Mouse (Mus musculus) forebrain, embryonic 15.5 days (tissue): ENCODE data around the gene Methig1. TPM values are rescaled to one million over a fixed set of nuclear protein-coding genes. Genes with fewer than 3 reads are reported as not detected.
"Not testable (repeated sequence)": the region's sequence is repeated elsewhere in the genome, so short reads cannot be mapped to it uniquely, and the experiment has no call there.

Experiments
- ATAC-seq: fragments of 200-750 bp; cut with Nextera tagmentation; replicated peaks from 2 replicates; pipeline ENCODE4 v1.8.0; 2017; ENCODE audit warnings: mild to moderate bottlenecking, moderate TSS enrichment, moderate library complexity
- H3K27ac ChIP-seq: fragments of 300-500 bp; sonication (generic); replicated peaks from 2 replicates; pipeline ENCODE4 v1.5.1; 2015; ENCODE audit warnings: mild to moderate bottlenecking, inconsistent platforms
- H3K27me3 ChIP-seq: fragments of 300-500 bp; sonication (generic); 2 replicates; pipeline ENCODE4 v1.6.1; 2015; ENCODE audit warnings: inconsistent platforms
- H3K36me3 ChIP-seq: fragments of 300-500 bp; sonication (generic); 2 replicates; pipeline ENCODE4 v1.6.1; 2015; ENCODE audit warnings: mild to moderate bottlenecking, inconsistent platforms
- H3K4me1 ChIP-seq: fragments of 300-500 bp; sonication (generic); 2 replicates; pipeline ENCODE4 v1.6.1; 2015; ENCODE audit warnings: inconsistent platforms
- H3K4me2 ChIP-seq: fragments of 300-500 bp; sonication (generic); replicated peaks from 2 replicates; pipeline ENCODE4 v1.6.1; 2015; ENCODE audit warnings: mild to moderate bottlenecking, inconsistent platforms
- H3K4me3 ChIP-seq: fragments of 300-500 bp; sonication (generic); 2 replicates; pipeline ENCODE4 v1.5.1; 2015; ENCODE audit warnings: mild to moderate bottlenecking, inconsistent platforms
- H3K9ac ChIP-seq: fragments of 300-500 bp; sonication (generic); replicated peaks from 2 replicates; pipeline ENCODE4 v1.6.1; 2015; ENCODE audit warnings: mild to moderate bottlenecking, inconsistent platforms
- H3K9me3 ChIP-seq: fragments of 300-500 bp; sonication (generic); 2 replicates; pipeline ENCODE4 v1.6.1; 2016; ENCODE audit warnings: inconsistent platforms
- WGBS: fragments of 180-500 bp; shearing (Covaris S2); methylation state at CpG from one replicate; pipeline ENCODE4 v1.1.7; 2015; ENCODE audit warnings: mixed read lengths; 5-methylcytosine and 5-hydroxymethylcytosine counted together
- polyA plus RNA-seq: library from polyadenylated mRNA; unstranded; fragments of >200 nt; fragmentation: Nextera tagmentation; extraction: Ambion mirVana; gene quantifications from 2 replicates; pipeline ENCODE4 v1.2.1, GENCODE M21; 2015

Methig1 gene
- polyA plus RNA-seq, 1 experiment from 2014 or later = not detected

DNA sequence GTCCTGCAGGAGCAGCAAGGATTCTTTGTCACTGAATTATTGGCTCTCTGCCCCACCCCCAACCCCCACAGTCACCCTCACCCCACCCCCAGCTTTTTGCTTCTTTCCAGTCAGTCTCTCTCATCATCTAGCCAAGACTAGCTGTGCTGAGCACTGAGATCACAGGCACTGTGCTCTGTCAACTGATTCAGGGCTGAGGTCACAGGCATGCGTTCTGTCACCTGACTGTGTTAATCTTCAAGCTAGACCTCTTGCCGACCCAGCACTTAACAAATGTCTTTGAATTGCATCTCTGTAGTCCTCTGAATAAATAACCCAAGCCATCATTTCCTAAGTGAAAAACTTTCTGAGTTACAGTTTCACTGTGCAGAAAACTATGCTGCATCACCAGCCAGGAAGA lies 3.5 kb upstream of the Methig1 start:
- no peaks in the 10 kb centered on the region for H3K4me1 ChIP-seq
- H3K27me3 ChIP-seq = no peaks in the 10 kb centered on the region
- 63% methylated on average over 2 of the region's 2 CpGs for WGBS
- no peak overlapping the region for H3K4me3 ChIP-seq
- no peak overlapping the region for H3K9ac ChIP-seq
- ATAC-seq = no peak
- no peak overlapping the region for H3K4me2 ChIP-seq
- H3K27ac ChIP-seq = no peak overlapping the region
- no peaks in the 10 kb centered on the region for H3K36me3 ChIP-seq
- H3K9me3 ChIP-seq = no peaks in the 10 kb centered on the region

DNA sequence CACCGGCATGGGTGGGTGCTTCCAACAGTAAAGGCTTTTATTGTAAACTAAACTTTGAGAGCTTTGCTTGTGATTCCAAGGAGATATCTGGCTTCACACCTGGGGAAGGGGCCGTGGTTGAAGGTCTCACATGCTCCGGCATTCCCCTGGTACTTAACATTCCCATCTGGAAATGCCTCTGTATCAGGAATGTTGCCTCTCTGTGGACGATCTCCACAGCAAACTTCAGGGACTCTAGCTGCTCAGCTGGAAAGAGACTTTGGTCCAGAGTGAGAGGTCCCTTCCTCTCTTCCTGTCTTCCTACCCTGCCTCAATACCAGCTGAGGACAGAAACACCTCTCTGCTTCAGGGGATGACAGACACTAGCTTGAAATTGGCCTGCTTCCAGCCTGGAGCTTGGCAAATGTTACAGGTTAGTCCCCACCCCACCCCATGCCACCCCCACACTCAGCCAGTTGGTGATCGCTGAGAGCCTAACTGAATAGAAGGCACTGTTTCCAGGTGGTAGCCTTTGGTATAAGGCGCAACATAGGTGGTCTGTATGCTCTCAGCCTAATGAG lies 1.4 kb upstream of the Methig1 start:
- Histone ChIP-seq H3K4me1 (no peaks in the 10 kb centered on the region), H3K9ac (no peak overlapping the region), H3K27ac (no peak overlapping the region), H3K27me3 (no peaks in the 10 kb centered on the region), H3K4me3 (no peak overlapping the region), H3K4me2 (no peak overlapping the region), H3K9me3 (no peaks in the 10 kb centered on the region), H3K36me3 (no peaks in the 10 kb centered on the region)
- ATAC-seq = no peak
- WGBS = 77% methylated on average over 6 of the region's 6 CpGs

DNA sequence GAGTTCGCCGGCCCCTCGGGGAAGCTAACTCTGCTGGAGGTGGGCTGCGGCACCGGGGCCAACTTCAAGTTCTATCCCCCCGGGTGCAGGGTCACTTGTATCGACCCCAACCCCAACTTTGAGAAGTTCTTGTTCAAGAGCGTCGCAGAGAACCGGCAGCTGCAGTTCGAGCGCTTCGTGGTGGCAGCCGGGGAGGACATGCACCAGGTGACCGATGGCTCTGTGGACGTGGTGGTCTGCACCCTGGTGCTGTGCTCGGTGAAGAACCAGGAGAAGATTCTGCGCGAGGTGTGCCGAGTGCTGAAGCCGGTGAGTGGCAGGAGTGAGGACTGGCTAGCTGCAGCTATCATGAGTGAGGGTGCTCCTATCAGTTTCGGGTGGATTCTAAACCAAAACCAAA lies 450 bp downstream of the Methig1 start:
- H3K36me3 ChIP-seq, H3K4me2 ChIP-seq, ATAC-seq, H3K9me3 ChIP-seq, H3K4me1 ChIP-seq, H3K27me3 ChIP-seq, H3K27ac ChIP-seq, H3K9ac ChIP-seq, H3K4me3 ChIP-seq: not testable (repeated sequence)
- WGBS = 94% methylated on average over 22 of the region's 22 CpGs

DNA sequence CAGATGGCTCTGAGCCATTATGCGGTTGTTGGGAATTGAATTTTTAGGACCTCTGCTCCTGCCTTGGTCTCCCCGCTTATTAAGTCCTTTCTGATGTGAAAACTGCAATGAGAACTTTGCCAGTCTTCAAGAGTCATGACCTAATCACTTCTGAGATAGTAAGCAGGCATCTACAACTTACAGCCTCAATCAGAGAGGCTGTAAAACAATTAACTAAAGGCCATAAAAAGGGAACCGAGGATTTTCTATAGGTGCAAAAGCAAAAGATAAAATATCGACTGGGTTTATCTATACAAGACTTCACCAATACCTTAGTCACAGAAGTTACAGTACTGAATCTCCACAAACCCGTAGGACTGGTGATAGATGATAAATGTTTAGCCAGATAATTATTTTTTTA lies 2.9 kb downstream of the Methig1 start:
- ATAC-seq = no peak
- Histone ChIP-seq H3K9me3 (no peaks in the 10 kb centered on the region), H3K36me3 (no peaks in the 10 kb centered on the region), H3K4me3 (no peak overlapping the region), H3K4me1 (no peaks in the 10 kb centered on the region), H3K27me3 (no peaks in the 10 kb centered on the region), H3K4me2 (no peak overlapping the region), H3K27ac (no peak overlapping the region), H3K9ac (no peak overlapping the region)
- WGBS = 93% methylated on average over 5 of the region's 5 CpGs

DNA sequence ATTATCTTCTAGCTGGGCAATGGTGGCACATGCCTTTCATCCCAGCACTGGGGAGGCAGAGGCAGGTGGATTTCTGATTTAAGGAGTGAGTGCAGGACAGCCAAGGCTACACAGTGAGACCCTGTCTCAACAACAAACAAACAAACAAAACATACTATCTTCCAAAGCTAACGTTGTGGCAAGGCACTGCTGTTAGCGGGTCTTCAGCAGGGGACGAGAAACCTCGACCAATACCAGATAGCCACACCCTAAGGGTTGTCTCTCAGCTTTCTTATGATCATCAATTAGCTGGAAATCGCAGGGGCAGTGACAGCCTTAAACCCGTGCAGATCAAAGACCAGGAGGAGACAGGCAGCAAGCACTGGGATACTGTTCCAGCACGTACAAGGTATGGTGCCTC lies 11.3 kb downstream of the Methig1 start, which contains the start of gene Higd1c:
Gene Higd1c, plus strand, starts transcription at position 301 of the 400 bp plus-strand sequence.
- WGBS = 78% methylated on average over 7 of the region's 7 CpGs
- Histone ChIP-seq H3K9me3 (no peaks in the 10 kb centered on the region), H3K4me3 (no peak within 1 kb of the TSS), H3K36me3 (no peaks in the 10 kb centered on the region), H3K9ac (no peak within 1 kb of the TSS), H3K27me3 (no peaks in the 10 kb centered on the region), H3K4me2 (no peak within 1 kb of the TSS), H3K27ac (no peak within 1 kb of the TSS), H3K4me1 (no peaks in the 10 kb centered on the region)
- ATAC-seq = no peak

- not testable (repeated sequence) for H3K4me2 ChIP-seq, H3K27ac ChIP-seq, H3K4me3 ChIP-seq, ATAC-seq, H3K9me3 ChIP-seq, H3K36me3 ChIP-seq, H3K27me3 ChIP-seq, H3K9ac ChIP-seq, H3K4me1 ChIP-seq
- 66% methylated on average over 9 of the region's 9 CpGs for WGBS
Observed at GRCm38 (mm10) chr15:100365967-100366366, 13.0 kb downstream of the Methig1 start.

DNA sequence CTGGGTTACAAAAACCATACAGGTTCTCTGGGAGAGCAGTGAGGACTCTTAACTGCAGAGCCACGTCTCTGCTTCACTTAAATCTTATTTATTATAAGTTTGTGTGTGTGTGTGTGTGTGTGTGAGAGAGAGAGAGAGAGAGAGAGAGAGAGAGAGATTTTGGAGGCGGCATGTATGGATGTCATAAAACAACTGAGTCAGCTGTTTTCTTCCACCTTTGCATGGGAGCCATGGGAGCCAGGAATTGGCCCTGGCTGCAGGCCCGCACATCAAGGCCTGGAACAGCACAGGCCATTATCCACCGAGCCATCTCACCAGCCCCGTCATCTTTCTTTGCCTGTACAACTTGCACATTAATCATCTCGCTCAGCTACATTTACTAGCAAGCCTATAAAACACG lies 14.2 kb downstream of the Methig1 start:
- ATAC-seq = no peak
- WGBS = 88% methylated on average over 7 of the region's 7 CpGs
- Histone ChIP-seq H3K27ac (no peak overlapping the region), H3K9me3 (no peaks in the 10 kb centered on the region), H3K4me1 (no peaks in the 10 kb centered on the region), H3K9ac (no peak overlapping the region), H3K4me3 (no peak overlapping the region), H3K27me3 (no peaks in the 10 kb centered on the region), H3K4me2 (no peak overlapping the region), H3K36me3 (no peaks in the 10 kb centered on the region)

DNA sequence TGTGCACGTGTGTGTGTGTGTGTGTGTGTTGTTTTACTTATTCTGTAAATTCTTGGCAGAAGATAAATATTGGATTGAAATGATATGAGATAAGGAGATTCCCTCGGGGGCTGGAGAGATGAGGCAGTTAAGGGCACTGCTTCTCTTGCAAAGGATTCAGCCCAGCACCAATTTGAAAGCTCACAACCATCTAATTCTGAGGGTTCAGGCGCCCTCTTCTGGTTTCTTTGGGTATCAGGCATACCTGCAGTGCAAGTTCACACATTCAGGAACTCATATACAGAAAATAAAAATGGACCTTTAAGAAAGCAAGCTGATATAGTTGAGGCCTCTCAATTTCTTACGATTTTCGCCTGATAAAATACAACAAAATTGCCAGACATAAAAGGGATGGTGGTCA lies 22.1 kb downstream of the Methig1 start:
- WGBS = 38% methylated on average over 5 of the region's 5 CpGs
- no peak overlapping the region for H3K9ac ChIP-seq
- no peak overlapping the region for H3K4me3 ChIP-seq
- no peaks in the 10 kb centered on the region for H3K27me3 ChIP-seq
- no peak for ATAC-seq
- H3K9me3 ChIP-seq = no peaks in the 10 kb centered on the region
- no peaks in the 10 kb centered on the region for H3K36me3 ChIP-seq
- no peak overlapping the region for H3K4me2 ChIP-seq
- no peaks in the 10 kb centered on the region for H3K4me1 ChIP-seq
- no peak overlapping the region for H3K27ac ChIP-seq

DNA sequence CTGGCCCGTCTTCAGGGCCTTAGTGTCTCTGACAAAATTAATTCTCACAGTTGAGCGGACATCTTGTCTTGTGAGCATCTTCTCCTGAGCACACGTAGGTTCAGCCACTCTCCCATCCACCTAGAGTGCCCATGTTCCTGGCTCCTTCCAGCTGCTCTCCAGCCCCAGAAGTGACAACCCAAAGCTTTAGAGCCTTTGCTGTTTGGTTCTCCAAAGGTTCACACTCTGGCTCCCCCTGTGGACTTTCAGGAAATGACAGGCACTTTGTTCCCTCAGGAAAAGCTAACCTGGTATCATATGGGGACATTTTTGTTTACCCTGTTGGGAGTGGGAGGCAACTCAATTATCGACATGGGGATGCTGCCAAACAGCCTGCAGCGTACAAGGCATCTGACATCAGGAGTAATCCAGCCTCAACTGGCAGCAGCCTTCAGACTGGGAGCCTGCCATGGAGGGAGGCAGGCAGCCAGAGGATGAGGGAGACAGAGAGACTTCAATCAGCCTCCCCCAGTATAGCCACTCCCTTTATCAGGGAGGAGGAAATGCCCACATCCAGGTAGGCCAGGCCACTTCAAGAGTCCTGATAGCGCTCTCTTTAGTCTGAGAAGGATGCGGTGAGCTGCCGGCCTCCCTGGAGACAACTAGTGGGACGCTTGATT lies 25.0 kb downstream of the Methig1 start:
- H3K36me3 ChIP-seq, H3K4me3 ChIP-seq, ATAC-seq, H3K27ac ChIP-seq, H3K9ac ChIP-seq, H3K4me2 ChIP-seq, H3K27me3 ChIP-seq, H3K4me1 ChIP-seq, H3K9me3 ChIP-seq: not testable (repeated sequence)
- WGBS = 24% methylated on average over 3 of the region's 9 CpGs

DNA sequence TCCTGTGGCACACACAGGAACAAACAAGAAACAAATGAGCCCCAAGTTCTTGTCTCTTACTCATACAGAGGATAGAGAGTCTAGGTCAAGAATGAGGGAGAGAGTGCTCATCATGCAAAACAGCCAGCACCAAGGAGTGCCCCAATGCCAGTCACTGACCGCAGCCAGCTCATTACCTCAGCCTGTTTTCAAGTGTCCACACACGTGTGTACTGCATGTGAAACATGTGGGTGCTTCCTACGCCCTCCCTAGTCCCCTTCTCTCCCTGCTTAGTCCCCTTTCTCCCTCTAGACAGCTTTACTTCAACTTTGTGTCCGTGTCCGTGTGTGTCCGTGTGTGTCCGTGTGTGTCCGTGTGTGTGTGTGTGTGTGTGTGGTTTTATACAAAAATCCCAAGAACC lies 26.7 kb downstream of the Methig1 start:
- Histone ChIP-seq H3K4me3 (no peak overlapping the region), H3K9me3 (no peaks in the 10 kb centered on the region), H3K27me3 (no peaks in the 10 kb centered on the region), H3K4me2 (no peak overlapping the region), H3K9ac (no peak overlapping the region), H3K27ac (no peak overlapping the region), H3K36me3 (no peaks in the 10 kb centered on the region), H3K4me1 (no peaks in the 10 kb centered on the region)
- 89% methylated on average over 8 of the region's 8 CpGs for WGBS
- no peak for ATAC-seq

GRCm38 (mm10) chr15:100380104-100380503 lies 27.2 kb downstream of the Methig1 start:
- Histone ChIP-seq H3K27me3 (no peaks in the 10 kb centered on the region), H3K9ac (no peak overlapping the region), H3K4me3 (no peak overlapping the region), H3K9me3 (no peaks in the 10 kb centered on the region), H3K4me2 (no peak overlapping the region), H3K27ac (no peak overlapping the region), H3K36me3 (no peaks in the 10 kb centered on the region), H3K4me1 (no peaks in the 10 kb centered on the region)
- no peak for ATAC-seq
- 67% methylated on average over 2 of the region's 2 CpGs for WGBS

DNA sequence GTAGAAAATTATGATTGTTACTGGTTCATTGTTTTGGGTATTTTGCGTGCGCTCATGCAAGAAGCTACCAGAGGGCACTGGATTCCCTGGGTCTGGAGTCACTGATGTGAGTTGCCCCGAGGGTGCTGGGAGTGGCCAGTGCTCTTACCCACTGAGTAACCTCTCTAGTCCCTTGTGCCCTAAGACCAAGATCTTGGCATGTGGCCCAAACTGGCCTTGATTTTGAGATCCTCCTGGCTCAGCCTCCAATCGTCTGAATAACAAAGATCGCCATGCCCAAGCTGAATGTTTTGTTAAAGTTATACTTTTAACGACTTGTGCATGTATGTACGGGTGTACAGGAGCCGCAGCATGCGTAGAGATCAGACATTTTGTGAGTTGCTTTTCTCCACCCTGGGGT lies 32.8 kb downstream of the Methig1 start:
- 94% methylated on average over 9 of the region's 9 CpGs for WGBS
- Histone ChIP-seq H3K36me3 (no peaks in the 10 kb centered on the region), H3K9me3 (no peaks in the 10 kb centered on the region), H3K27ac (no peak overlapping the region), H3K4me2 (no peak overlapping the region), H3K9ac (no peak overlapping the region), H3K4me1 (no peaks in the 10 kb centered on the region), H3K27me3 (no peaks in the 10 kb centered on the region), H3K4me3 (no peak overlapping the region)
- no peak for ATAC-seq
